Mouse (Mus musculus) 416B (cell line): ENCODE measurements around the gene Ulk1.
"Not testable (repeated sequence)": the region's sequence is repeated elsewhere in the genome, so short reads cannot be mapped to it uniquely, and the experiment has no call there.

ENCODE experiments used
- DNase-seq: peaks from one replicate; pipeline ENCODE4 v3.0.0; 2011; ENCODE audit warnings: low read depth

The Ulk1 gene

DNA sequence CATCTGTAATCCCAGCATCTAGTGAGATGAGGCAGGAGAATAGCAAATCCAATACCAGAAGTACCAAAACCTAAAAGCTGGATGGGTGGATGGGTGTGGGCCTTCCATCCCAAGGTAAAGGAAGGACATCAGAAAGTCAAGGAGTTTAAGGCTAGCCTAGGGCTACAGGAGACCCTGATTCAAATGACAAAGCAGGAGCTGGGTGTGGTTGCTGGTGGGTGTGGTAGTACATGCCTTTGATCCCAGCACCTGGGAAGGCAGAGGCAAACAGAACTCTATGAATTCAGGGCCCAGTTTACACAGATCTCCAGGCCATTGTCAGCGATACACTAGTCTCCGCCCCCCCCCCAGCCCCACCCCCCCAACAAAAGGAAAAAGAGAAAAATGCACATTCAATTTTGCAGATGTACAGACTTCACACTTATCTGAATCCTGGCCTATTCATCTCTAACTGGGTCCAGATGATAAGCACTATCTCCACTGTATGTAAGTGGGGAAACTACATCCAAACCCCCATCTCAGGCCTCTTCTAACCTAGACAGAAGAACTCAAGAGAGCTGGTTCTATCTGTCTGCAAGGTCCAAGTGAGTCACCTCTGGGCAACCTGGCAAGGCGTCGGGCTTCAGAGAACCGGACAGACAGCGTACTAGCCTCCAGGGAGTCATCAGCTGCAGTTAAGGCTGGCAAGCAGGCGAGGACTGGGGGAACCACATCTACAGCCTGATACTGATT is 5.7 kb downstream of the Ulk1 start:
- no peak for DNase-seq

DNA sequence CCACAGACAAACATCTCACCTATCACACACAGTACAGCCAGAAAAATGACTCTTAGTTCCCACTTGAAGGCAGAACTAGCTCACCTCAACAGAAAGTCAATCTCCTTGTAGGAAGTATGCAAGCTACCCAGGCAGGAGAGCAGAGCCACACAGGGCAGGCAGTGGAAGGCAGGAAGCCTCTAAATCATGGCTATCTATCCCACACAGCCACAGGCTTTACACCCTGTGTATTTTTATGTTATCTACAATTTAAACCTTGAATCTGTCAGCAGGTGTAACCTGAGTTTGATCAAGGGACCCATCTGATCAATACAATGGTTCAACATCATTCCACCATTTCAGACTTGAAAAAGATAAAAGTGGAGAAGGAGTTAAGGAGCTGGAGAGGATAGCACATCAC is 7.1 kb downstream of the Ulk1 start:
- no peak for DNase-seq

DNA sequence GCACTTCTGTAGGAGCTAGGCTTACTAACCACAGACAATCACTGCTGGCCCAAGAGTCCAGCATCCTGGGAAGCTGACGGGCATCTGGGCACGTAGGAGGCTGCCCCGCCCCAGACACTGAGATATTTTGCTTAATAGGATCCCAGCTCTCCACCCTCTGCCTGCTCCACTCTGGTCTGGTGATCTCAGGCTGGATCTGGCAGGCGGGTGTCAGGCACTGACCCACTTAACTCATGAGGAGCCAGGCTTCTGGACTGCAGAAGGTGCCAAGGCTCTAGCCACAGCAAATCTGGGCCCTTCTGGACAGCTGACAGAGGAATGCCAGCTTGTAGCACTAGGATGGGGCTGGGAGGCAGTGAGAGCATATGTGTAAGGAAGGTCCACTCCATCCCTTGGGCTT is 7.7 kb downstream of the Ulk1 start:
- no peak for DNase-seq

DNA sequence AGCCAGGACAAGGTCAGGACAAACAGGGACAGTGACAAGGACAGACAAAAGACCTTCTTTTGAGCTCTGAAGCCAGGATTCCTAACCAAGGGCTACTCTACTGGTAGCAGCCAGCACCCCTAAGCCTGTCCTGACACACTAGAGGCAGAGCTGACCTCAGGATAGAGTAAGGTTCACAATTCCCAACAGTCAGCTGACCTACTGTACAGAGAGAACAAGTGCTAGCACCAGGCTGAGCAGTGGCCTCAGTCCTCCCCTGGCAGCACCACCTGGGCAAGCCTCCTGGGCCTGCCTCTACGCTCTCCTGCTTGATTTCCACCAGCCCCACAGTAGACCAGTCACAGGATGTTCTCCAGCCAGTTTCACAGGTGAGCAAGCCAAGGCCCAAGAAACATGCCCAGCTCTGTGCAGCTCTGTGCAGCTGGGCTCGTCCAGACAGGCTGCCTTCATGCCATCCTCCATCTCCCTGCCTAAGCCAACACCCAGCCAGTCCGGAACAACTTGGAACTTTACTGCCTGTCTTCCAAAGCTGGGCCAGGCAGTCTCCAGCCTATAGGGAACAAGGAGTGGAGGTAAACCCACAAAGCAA is 8.8 kb downstream of the Ulk1 start:
- no peak for DNase-seq

DNA sequence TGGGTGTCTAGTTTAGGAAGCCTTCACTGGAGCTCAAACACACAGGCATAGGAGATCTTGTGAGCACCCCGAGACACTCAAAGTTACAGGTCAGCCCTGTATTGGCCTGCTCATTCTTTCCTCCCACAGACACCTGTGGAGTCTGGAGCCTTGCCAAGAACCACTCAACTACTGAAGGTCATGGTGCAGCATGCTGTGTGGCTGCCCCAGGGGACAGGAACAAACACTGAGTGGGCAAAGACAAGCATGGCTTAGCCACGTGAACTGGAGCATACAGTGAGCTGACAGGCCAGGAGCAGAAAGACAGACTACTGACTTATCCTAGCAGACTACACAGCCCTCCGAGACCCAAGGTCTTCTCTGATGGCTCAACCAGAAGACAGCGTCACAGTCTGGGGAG is 12.2 kb downstream of the Ulk1 start:
- DNase-seq, result peak; percentile 32

DNA sequence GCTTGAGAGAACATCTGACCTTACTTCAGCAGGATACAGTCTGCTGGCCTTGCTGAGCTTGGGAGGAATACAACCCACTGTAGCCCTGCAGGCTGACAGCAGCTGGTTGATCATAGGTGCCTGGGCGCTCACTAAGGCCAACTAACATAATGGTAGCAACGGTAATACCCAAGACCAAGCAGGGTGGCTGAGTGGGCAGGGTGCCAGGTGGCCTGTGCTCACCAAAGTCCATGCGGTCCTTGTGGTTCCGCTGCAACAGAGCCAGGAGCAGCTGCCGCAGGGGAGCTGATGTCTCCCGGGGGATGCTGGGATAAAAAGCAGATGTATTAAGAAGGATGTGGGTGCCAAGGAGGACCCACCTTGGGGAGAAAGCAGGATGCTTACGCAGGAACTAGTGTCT is 15.5 kb downstream of the Ulk1 start:
- no peak for DNase-seq

DNA sequence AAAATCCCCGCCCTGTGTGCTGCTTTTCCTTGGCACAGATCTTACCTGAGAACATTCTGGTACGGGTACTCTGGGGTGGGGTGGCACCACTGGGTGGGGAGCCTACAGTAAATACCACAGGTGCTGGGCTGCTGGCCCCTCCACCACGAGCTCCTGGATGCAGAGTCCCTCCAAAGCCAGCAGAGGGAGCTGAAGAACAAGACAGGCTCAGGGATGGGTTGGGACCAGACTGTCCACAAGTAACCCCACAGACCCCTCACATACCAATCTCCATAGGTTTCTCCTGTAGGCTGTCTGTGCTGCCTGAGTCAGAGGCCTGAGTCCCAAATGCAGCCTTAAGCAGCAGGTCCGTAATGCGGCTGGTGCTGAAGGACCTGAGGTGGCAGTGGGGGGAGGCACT is 21.2 kb downstream of the Ulk1 start:
- DNase-seq, result peak; percentile 62

DNA sequence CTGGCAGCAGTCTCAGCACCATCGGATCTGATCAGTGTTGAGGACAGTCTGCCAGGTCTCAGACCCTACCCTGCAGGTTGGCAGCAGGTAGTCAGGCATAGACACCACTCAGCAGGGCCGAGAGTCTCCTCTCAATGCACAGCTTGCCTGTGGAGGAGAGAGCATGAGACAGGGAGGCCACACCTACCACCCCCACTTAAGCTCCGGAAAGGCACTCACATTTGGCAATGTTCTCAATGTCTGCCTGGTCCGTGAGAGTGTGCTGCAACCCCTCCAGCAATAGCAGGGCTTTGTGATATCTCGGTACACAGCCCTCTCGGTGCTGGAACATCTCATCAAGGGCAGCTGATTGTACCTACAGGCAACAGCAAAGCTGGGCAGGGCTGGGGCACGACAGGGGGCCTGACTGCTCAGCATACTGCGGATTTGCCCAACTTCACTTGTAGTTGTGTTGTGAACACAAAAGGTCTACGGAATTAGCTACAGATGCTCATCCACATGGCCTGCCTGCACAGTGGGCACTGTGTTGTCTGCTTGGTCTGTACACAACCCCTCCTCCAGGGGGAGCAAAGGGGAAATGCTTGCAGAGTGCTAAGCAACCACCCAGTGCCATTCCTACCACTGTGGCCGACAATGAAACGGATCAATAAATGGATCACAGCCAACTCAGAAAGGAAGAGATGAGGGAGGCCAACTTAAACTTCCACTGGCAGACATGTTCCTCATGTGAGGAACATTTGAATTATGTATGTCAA is 23.6 kb downstream of the Ulk1 start:
- no peak for DNase-seq

DNA sequence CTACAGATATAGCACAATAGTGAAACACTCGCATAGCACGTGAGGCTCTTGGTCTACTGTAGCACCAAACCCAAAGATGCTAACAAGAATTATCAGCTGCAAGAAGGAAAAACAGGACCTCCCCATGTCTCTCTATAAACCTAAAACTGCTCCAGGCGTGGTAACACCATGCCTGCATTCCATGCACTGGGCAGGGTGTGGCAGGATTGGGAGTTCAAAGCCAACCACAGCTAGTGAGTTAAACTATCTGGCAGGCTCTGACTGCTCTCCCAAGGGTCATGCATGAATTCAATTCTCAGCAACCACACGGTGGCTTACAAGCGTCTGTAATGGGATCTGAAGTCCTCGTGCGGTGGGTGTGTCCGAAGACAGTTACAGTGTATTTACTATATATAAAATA is 26.7 kb downstream of the Ulk1 start:
- DNase-seq, result no peak

DNA sequence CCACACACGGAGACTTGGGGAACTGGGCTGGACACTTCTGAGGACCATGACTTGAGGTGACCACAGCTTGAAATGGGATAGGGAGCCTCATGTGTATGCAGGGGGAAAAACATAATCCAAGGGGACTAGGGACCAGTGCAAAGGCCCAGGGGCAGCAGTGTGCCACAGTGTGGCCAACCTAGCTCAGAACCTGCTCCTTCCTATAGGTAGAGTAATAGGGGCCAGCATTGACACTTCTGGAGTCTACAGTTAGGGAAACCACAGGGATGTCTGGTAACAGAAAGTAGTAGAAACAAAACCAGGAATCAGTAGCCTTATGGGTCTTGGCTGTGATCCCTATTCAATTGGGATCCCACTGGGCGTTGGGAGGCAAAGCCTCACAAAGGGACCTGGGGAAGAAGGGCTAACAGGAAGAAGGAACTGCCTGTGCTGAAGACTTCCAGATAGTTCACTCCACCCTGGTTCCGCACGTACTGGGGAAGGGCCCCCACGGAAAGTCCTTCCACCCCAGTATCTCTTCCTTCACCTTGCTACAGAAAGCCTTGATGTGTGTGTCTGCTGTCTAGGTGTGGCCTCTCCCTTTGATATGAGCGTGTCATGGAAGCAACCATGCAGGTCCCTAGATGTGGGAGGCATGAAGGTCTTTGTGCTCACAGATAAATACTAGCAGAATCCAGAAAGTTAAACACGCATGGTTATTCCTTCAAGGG is 28.2 kb downstream of the Ulk1 start:
- no peak for DNase-seq

DNA sequence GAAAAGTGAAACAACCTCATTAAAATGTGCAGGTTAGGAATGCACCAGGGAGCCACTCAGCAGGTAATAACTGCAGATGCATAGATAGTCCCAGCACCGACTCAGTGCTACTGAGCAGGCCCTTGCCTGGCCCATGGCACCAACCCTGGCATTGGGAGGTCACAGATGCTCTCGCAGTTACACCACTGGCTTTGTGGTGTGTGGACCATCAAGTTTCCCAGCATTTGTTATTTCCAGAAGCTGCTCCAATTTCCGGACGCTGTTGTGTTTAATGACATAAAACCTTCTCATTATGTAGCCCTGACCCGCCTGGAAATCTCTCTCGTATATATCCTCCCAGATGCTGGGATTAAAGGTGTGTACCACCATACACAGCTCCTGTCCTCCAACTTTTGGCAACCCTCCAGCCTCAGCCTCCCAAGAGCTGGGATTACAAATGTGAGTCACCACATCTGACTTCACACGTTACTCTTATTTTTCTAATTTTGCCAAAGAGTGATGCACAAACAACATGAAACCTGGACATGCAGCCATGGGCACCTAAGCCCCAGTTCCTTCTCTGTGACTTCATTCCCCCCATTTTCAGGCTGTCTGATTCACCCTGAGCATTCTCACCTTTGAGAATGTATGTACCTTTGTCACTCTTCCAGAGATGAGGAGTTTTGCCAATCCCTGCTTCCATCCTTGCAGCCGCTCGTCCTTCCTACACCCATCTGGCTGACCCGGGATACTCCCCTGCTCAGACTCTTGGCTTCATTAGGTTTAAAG is 29.0 kb downstream of the Ulk1 start:
- peak; percentile 31 for DNase-seq

DNA sequence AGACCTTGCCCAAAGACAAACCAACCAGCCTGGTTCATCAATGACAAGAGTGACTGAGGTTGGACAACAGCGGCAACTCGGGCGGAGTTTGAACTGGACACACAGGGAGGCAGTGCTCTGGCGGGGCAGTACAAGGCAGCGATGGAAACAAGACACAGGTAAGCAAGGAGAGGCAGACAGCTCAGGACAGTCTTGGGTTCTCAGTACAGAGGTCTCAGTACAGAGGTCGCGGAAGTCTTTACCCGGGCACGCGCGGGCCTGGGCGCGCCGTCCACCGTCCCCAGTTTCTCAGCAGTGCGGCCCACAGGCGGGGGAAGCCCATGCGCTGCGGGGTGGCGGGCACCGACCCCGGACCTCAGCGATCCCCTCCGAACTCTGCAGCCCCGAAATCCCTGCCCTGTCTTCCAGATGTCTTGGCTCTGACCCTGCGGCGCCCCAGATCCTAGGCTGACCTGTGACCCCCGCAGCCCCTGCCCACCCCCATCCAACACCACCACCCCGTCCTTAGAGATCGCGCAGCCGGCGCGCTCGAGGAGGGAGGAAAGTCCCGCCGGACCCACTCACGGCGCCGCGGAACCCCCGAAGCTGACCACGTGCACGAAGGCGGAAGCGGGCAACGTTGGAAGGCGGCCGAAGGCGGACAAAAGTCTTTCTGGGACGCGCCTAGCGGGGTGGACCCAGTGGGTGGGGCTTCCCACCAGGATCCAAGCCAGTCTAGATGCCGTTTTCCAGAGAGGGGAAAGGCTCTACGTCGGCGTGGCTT is 29.7 kb downstream of the Ulk1 start, which contains the start of gene Pus1:
Gene Pus1, minus strand, starts transcription at position 662 of the 763 bp plus-strand sequence.
- peak; percentile 85 for DNase-seq

DNA sequence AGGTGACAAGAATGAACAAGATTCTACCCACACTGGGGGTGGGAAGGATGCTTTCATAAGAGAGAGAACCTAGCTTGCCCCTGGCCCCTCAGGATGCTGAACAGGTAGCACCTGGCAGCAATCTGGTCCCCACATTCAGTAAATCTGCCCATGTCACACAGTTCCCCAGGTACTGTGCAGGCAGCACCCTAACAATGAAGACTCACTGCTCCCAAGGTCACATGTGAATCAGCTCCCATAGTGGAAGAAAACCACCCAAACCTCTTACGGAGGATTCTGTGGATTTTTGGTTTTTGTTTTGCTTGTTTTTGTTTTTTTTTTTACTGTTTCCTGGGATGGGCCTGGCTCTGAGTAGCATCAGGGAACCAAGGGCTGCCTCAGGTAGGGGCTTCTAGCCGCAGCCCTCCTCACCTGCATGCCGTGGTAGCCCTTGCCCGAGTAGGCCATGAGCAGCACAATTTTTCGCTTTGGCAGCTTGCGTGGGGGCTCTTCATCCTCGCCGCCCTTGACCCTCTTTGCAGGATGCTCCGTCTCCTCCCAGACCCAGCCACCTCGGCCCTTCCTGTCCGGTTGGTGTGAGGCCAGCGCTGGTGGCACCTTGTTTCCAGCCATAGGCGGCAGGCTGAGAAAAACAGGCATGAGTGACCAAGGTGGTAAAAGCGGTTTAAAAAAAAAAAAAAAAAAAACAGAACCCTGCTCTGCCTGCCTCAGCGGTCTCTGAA is 30.5 kb downstream of the Ulk1 start:
- DNase-seq, result no peak

DNA sequence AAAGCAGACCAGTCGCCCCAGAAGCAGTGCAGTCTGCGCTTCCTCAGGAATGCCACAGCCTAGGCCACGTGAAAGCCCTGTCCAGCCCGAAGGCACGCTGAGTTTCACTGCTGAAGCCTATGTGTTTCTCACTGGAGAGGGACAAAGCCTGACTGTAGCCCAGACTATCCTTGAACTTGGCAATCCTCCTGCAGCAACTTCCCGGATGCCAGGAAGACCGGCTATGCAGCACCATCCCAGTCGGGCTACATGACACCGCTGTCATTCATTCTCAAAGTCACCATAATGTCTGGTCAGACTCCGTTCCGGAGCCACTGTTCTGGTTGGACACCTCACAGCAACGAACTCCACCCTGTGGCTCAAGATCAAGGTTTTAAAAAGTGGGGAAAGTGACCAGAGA is 31.6 kb downstream of the Ulk1 start:
- DNase-seq, result no peak

DNA sequence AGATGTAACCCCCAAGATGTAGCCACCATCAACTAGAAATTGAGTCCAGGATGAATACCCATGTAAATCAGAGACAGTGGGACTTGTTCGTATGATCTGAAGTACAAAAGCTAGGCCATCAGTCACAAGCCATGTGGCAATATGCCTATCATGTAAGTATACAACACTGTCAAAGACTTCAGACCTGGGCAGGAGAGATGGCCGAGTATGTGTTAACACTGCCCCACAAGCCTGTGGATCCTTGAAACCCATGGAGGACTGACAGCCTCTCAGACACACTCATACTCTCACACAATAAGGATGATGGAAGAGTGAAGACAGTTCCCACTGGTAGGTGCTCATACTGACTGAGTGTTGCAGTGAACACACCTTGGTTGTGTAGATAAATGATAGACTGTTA is 33.8 kb downstream of the Ulk1 start:
- DNase-seq, result no peak

DNA sequence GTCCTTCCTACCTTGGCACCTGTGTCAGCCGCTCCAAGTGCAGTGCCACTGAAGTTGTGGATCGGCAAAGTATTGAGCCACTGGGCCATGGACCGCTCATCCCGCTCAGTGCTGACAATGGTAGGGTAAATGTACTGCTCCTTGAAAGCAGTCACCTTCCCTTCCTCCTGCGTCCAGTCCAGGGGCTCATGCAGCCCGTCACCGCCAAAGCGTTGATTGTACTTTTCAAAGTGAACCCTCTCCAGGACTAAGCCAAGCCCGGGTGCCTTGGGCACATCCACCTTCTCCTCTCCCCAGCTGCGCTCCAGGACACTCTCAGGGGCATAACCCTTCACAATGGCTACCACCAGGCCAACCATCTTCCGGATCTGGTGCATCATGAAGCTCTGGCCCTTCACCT is 35.4 kb downstream of the Ulk1 start:
- DNase-seq, result no peak

DNA sequence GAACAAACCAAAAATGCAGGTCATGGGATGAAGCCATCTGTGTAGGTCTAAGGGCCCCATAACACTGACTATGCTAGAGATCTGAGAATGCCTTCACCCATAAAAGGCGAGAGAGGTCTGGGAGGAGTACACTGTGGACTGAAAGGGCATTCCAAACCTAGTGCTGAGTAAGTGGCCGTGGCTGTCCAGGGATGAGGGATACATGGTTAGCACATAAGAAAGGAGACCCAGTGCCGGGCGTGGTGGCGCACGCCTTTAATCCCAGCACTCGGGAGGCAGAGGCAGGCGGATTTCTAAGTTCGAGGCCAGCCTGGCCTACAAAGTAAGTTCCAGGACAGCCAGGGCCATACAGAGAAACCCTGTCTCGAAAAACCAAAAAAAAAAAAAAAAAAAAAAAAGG is 37.0 kb downstream of the Ulk1 start:
- not testable (repeated sequence) for DNase-seq

DNA sequence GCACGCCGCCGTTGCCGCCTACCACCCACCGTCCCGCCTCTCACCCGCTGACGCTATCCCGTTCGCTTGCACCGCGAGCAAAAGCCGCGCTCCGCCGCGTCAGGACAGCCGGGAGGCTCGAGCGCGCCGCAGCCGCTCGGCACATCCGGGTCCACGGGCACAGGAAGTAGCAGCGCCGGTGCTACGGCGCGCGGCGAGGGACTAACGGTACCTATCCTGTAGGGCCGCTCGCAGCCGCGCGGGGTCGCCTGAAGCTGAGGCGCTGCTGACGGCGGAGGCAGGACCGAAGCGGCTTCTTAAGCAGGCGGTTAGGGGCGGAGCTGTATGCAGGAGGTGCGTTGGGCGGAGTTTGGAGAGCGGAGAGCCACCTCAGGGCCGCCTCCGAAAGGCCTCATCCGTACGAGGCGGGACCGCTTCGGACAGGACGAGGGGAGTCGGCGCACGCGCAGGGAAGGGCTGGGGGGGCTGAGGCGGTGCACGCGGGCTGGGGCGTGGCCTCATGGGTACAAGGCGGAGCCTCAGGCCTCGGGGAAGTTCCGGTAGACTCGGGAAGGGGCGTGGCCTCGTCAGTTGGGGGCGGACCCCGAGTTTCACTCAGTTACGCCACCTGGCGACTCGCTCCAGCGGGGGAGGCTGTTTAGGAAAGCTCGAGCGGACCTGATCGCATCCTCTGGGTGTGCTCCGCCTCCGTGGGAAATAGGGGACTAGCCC is 39.3 kb downstream of the Ulk1 start, which contains the start of gene Ep400:
Gene Ep400, minus strand, starts transcription at position 270 of the 711 bp plus-strand sequence.
- peak; percentile 100 for DNase-seq

DNA sequence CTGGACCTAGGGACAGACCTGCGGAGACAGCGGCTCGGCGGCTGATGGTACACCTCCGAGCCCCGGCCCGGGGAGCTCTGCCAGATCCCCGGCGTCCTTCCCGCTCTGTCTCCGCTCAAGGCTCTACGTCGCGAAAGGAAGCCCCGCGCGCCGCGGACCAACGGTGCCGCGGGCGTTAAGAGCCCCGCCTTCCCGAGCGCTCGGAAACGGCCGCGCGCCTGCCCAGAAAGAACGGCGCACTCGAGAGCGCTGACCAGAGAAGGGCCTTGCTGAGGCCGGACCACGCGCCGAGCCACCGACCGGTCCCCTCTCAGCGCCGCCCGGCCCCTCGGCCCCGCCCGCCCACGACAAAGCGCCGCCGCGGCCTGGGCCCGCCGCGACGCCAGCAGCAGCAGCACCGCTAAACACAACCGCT is 39.9 kb downstream of the Ulk1 start:
- peak; percentile 57 for DNase-seq

DNA sequence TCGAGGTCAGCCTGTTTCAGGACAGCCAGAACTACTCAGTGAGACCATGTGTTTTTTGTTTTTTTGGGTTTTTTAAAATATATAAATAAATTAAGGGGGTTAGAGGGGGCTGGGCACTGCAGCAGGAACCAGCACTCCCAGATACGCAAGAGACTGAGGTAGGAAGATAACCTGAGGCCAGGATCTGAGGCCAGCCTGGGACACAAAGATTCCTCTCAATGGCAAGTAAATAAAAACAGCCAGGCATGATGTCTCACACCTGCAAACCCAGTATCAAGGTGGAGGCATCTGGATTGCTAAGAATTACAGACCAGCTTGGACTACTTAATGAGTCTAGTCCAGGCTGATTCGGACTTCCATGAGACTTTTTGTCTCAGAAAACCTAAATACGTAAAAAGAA is 40.6 kb downstream of the Ulk1 start:
- no peak for DNase-seq
